Mouse (Mus musculus): ENCODE measurements around the gene Mael. TPM values are rescaled to one million over a fixed set of nuclear protein-coding genes. Genes with fewer than 3 reads are reported as not detected.
A peak's percentile ranks its signal among the peaks of the same experiment; 100 is the strongest.

Mael gene
- total RNA-seq, 2 experiments from 2014 or later: not detected

DNA sequence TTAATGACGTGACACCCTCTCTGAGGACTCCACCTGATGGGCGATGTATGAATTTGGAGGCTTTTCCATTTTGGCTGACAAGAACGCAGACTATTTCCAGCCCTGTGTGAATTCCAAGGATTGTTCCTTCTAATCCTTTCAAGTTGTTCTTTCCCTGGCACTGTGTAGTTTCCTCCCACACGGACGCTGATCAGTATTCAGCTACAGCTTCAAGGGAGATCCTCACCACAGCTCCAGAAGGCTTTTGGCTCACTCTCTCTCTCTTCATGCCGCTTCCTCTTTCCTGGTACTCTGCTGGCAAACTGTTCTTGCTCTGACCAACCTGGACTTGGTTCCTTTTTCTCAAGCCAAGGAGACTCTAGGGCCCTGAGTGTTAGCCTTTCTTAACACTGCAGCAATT lies 5.7 kb upstream of the Mael start:
- ATAC-seq (replicated peaks; ENCODE audit: low FRiP score, poor library complexity, severe bottlenecking): no peak

DNA sequence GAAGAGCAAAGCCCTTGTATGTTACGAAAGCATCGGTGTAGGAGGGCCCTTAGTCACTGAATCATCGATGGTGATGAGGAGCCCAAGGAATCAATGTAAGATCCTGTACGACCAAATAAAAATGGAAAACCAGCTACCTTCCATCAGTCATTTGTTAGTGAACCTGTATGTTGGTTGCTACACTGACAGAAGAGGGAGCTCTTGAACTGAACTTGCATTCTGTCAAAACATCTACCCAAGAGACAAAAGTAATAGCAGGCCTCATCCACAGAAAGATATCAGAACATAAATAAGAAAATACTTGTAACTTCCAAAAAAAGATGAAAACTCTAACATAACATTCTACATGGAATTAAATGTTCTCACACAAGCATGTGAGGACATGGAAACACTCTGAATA lies 24.4 kb downstream of the Mael start:
- ATAC-seq (replicated peaks; ENCODE audit: low FRiP score, poor library complexity, severe bottlenecking): no peak

DNA sequence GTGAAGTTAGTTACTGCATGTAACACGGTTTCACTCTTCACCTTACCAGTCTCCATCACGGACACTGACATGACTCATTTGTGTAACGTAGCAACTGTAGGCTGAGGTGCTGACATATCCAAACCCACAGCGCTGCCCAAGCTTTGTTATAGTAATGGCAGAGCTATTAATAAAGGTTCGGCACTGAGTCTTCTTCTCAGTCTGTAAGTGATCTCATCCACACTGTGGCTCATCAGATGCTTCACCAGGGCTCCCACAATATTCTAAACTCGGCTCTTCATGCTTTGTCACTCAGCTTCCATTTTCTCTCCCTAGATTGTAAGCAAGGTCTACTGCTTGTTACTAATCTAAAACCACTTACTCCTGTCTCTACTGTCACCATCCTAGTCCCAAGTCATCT lies 29.2 kb downstream of the Mael start:
- ATAC-seq (replicated peaks; ENCODE audit: low FRiP score, poor library complexity, severe bottlenecking): no peak

DNA sequence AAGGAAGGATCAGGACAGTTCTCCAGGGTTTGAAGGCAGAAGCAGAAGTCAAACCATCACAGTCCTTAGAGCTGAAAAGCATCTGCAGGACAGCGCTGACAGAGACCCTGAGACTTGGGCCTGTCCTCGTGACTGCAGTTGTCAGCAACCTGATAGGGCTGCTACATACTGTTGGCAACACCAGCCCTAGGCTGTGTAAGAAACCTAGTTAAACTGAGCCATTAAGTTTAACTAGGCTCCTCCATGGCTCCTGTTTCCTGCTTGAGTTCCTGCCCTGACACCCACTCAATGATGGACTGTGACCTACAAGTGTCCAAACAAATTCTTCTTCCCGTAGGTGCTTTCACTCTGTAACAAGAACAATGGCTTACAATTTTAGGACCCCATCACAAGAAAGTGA lies 33.4 kb downstream of the Mael start:
- no peak for ATAC-seq (replicated peaks; ENCODE audit: low FRiP score, poor library complexity, severe bottlenecking)

DNA sequence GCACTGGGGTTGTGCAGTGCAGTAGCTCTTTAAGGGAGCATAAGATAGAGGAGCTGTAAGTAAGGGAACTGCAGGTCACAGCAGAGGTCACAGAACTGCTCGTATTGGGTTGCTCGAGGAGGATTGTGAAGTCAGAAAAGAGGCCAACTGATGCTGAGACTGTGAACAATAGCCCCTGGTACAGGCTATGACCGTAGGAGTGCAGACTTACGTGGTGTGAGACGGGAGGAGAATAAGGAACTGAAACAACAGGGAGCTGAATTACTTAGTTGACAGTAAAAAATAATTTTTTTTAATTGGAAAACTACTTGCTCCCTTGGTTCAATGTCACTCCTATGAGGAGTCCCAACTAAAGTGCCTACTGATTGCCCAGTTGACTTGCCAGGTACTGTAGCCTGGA lies 34.4 kb downstream of the Mael start:
- no peak for ATAC-seq (replicated peaks; ENCODE audit: low FRiP score, poor library complexity, severe bottlenecking)

DNA sequence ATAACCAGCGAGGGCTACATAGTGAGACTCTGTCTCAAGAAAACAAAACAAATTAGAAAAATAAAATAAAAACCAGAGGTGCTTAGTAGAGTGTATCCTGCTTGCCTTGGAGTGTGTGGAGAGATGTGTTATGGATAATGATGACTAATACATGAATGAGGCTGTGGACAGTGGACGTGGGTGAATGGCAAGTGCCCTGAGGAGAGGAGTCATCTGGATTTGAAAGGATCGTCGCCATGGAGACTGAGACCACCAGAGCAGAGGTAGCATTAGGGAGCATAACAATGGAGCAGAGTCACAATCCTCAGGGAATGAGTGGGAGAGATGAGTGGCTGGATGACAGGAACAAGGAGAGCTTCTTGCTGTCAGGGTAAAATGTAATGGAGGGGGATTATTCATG lies 48.7 kb downstream of the Mael start:
- ATAC-seq (replicated peaks; ENCODE audit: low FRiP score, poor library complexity, severe bottlenecking): no peak

DNA sequence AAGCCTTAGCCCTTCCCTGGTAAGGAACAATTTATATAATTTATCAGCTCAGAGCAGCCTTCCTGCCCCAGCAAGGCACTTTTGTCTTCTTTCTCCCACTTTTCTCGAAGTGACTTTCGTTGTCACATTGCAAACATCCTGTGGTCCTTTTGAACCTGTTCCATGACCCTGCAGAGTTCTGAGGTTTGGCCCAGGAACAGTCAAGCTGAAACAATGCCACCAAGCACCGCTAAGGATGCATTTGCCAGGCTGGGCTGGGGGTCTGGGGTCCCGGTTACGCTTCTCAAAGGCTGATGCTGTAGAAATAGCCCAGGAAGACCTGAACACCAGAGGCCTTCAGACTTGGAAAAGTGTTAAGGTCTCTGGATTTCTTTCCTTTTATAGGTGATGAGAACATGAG lies 53.2 kb downstream of the Mael start:
- ATAC-seq (replicated peaks; ENCODE audit: low FRiP score, poor library complexity, severe bottlenecking): no peak

DNA sequence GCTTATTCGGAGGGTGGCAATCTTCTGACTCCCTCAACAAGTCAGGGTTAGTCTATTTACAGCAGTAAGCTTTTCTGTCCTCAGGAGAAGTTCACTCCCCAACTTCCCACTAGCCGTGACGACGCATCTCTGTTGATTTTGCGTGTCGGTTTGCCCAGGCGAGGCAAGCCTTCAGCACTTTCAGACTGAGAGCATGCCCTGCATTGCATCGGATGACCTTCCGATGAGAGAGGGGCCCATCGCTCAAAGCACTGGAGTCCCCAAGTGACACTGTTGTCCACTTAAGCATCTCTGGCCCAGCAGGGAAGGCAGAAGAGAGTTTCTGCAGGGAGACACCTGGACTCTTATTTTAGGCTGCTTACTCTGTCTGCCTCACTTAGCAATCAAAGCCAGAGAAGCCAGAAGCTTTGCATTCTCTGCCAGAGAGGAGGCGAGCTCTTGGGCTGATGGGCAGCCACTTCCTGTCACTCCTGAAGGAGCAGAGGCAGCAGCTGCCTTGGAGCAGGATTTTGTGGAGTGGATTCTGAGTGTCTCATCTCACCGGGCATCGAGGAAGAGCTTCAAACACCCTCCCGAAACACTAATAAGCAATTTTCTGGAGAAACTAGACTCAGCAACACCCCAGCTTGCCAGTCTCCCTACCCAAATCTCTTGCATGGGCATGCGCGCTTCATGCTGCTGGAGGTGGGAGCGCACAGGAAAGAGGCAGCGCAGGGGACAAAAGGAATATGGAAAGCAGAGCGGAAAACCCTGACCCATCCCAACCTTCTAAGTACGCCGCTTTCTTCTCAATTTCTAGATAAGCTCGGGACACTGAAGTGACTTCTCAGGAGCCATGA lies 53.9 kb downstream of the Mael start:
- ATAC-seq (replicated peaks; ENCODE audit: low FRiP score, poor library complexity, severe bottlenecking): no peak

DNA sequence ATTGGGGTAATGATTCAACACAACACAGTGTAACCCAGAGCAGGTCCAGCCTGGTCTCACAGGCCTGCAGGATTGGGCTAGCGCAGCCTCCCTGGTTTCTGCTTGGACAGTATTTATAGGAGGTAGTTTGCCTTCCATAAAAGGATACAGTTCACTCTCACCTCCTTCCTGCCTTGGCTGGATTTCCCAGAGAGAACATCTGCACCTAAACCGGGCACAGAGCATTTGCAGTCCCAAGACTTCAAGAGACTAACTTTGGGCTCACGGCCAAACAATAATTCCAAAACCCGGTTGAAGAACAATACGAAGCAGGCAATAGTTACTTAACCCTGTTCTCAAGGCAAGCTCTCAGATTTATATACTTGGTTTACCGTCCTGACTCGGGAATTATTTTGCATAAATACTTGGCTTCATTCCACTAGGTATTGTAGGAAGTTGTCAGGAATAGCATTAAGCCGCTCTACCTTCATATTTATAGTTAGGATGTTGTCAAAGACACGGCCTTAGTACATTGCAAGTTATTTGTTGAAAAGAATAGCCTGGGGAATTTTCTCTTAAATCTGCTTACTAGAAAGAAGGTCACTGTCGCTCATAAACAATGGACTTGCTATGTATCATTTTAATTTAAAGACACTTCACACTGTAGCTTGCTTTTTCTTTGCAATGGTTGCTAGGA lies 55.5 kb downstream of the Mael start:
- ATAC-seq (replicated peaks; ENCODE audit: low FRiP score, poor library complexity, severe bottlenecking): no peak

DNA sequence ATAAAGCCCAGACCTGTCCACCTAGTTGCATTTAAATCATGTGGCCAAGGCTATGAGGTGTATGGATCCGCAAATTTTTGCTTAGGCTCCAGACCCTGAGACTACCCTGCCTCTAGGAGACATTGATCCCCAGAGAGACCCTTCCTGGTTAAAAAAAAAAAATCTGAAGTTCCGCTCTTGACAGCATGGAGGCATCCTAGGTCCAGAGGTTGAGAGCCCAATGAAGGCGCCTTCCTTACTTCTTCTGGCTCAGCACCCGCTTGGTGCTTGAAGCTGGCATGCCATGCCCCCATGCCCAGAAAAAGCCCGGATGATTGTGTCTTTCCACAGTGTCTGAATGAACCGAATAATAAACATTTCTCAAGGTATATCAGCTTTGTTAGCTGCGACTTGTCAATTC lies 57.0 kb downstream of the Mael start:
- no peak for ATAC-seq (replicated peaks; ENCODE audit: low FRiP score, poor library complexity, severe bottlenecking)

DNA sequence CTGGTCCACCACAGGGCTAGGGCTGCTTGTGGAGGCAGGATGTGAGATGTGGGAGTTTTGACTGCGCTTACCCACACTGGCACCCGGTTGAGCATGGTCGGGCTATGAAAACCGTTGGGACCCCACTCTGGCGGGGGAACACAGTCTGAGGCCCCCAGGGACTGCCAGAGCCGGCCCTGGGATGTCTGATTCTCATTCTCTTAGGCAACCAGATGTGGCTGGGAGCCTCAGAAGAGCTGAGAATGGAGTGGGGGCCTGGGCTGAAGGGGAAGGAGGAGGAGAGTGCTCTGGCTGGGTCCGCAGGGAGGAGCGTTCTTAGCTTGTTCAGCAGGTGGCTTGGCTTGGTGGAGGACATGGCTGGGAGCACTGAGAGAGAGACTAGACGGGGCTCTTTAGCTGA lies 64.9 kb downstream of the Mael start:
- ATAC-seq (replicated peaks; ENCODE audit: low FRiP score, poor library complexity, severe bottlenecking): no peak

DNA sequence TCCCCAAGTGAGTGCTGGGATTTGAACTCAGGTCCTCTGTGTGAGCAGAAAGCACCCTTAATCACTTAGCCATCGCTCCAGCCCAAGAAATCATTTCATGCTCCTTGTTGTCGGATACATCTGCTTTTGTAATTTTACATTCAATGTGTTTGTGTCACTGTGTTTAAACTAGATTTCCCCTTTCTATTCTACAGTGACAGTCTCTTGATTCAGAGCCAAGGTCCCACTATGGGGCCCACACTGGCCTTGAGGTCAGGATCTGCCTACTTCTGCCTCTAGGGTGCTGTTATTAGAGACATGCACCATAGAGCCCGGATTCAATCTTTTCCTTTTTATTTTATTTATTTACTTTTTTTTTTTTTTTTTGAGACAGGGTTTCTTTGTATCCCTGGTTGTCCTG lies 65.6 kb downstream of the Mael start:
- no peak for ATAC-seq (replicated peaks; ENCODE audit: low FRiP score, poor library complexity, severe bottlenecking)

DNA sequence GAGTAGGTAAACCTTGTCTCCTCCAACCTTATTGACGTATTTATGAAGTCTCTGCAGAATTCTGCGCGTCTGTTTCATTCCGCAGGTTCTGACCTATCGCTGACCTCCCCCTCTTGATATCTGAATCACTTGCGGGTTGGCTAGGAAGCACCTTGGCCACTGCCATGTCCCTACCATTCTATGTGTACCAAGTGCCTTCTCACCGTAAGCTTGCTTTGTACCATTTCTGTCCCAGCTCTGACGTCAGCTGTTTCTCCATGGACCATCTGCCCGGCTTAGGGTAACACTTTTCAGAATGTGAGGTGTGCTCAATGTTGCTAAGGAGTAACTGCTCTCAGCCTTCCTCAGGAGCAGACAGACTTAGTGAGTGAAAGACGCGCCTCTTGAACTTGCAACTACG lies 67.7 kb downstream of the Mael start:
- ATAC-seq (replicated peaks; ENCODE audit: low FRiP score, poor library complexity, severe bottlenecking): no peak

DNA sequence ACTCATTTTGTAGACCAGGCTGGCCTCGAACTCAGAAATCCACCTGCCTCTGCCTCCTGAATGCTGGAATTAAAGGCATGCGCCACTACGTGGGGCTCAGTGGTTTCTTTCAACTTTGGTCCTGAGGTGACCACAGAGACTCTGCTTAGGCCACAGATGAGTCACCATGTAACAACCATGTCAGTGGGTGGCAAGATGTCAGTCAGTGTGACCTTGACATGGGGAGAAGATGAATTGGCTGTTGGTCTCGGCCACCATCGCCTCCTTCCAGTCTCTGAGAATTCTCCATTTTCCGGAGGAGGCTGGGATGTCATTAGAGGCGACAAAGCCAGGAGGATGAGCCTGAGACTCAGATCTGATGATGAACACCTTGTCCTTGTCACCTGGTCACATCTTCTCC lies 68.8 kb downstream of the Mael start:
- ATAC-seq (replicated peaks; ENCODE audit: low FRiP score, poor library complexity, severe bottlenecking): no peak

DNA sequence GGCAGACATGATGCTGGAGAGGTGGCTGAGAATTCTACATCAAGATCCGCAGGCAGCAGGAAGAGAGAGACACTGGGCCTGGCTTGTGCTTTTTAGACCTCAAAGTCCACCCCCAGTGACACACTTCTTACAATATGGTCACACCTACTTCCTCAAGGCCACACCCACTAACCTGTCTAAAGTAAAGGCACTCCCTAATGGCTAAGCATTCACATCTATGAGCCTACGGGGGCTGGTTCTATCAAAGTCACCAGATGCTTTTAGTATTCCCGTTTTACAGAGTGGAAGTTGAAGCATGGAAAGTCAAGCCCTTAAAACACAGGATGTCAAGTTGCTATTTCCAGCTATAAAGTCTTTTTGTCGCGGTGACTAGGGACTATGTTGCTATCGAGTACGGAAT lies 70.5 kb downstream of the Mael start:
- ATAC-seq (replicated peaks; ENCODE audit: low FRiP score, poor library complexity, severe bottlenecking): no peak

DNA sequence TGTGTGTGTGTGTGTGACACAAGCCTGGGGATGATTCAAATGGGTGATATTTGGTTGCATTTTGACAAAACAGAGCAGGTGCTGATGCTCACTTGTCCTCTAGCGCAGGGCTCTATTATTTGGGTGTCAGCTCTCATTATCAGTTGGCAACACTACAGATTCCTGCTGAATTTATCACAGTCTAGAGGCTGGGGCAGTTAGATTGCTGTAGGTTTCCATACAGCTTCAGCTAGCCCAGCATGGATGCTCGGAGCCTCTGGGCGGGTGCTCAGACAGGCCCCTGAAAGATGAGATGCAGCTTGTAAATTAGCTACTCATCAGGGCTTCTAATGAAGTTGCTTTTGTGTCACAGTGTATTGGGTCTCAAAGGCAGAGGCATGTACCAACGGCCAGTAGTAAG lies 71.1 kb downstream of the Mael start:
- no peak for ATAC-seq (replicated peaks; ENCODE audit: low FRiP score, poor library complexity, severe bottlenecking)

DNA sequence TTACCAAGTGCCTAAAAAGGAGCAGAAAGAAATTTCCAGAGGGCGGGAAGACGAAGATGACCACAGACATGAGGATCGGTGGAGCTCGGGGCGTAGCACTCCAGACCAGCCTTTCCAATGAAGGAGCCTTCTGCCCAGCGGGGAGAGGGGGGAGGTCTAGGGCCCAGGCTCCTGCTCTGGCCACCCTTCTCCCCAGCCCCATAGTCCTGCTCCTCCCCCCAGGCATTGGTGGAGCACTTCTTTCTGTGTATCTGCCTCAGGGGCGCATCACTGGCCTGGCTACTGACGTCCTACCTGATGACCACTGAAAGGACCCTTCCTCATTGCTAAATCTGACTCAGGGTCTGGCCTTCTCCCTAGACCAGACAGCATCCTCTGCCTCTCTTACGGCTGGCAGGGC lies 73.4 kb downstream of the Mael start:
- ATAC-seq (replicated peaks; ENCODE audit: low FRiP score, poor library complexity, severe bottlenecking): no peak

DNA sequence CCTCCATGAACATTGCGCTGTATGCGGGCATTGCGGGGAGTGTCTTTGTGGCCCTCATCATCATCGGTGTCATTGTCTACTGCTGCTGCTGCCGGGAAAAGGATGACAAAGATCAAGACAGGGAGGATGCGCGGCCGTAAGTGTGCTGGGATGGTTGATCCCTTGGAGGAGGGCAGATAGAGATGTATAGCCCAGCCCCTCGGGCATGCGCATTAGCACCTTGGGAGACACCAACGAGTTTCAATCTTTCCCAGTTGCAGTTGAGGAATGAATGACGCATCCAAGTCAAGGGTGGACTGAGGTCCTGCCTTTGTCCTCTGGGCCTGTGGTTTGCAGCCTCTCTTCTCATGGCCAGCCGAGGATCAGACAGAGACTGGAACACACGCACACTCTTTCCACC lies 74.0 kb downstream of the Mael start:
- ATAC-seq (replicated peaks; ENCODE audit: low FRiP score, poor library complexity, severe bottlenecking): no peak

DNA sequence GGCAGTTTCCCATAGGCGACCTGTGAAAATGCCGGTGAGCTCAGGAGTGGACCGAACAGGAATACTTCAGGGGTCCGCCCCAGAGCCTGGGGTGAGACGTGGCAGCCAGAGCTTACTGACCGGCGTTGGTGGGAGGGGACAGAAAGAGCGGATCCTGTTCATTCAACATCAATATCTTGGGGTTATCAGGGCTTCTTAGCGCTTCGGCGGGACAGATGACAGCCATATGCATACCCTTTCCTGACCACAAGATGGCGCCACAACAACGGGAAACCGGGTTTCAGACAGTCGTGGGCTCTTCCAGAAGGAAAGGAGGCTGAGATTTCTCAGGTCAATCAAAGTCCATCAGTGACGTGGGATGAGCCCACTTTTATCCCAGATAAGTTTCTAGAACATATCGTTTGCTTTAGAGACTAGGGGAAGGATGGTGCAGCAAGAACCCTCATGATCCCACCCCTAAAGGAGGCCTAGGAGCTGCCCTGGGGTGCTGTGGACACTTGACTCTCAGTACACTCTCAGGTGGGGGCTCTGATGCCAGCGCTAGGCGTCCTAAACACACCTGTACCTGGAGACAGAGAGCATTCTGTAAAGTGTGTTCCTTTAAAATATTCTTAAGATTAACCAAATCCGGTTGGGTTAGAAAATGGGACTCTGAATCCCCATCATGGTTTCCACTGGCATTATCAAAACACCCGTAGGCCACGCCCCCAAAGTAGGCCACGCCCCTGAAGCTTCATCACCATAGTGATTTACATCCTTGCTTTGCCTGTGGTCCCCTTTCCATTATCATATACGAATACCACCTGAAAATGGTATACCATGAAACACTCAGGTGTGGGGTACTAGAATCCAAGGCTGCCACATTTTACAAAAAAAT lies 77.7 kb downstream of the Mael start:
- ATAC-seq (replicated peaks; ENCODE audit: low FRiP score, poor library complexity, severe bottlenecking): peak; percentile 64

DNA sequence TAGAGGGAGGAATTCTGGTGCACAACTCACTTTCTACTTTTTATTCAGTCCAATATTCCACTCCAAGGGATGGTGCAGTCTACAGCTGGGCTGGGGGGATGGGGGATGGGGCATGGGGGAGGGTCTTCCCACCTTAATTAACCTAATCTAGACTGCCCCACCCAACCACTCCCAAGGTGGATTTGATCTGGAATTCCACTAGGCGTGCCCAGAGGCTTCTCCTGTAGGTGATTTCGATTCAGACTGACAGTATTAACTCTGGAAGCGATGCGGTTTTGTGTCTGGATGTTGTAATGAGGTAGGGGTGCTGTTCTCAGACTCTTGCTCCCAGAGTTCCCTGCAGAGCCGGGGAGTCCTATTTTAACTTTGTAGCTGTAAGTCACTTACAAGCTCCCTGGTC lies 78.4 kb downstream of the Mael start:
- ATAC-seq (replicated peaks; ENCODE audit: low FRiP score, poor library complexity, severe bottlenecking): no peak

DNA sequence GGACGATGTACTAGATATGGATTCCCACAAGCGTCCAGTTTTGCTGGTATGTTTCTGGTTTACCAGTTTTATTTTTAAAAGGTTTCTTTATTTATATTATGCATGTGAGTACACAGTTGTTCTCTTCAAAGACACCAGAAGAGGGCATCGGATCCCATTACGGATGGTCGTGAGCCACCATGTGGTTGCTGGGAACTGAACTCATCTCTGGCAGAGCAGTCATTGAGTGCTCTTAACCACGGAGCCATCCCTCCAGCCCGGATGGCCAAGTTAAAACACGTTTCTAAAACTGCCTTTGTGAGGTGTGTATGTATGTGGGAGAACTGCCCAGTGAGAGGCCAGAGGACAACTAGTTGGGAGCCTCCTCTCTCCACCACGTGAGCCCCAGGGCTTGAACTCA lies 79.9 kb downstream of the Mael start:
- ATAC-seq (replicated peaks; ENCODE audit: low FRiP score, poor library complexity, severe bottlenecking): no peak
